Mouse (Mus musculus): ENCODE measurements at regions not wholly inside any gene's neighbourhood (a gene's known extent, or its start where the extent isn't known, plus 50 kb on each side); places are given as distances from the start of the nearest gene placed in this dataset.

DNA sequence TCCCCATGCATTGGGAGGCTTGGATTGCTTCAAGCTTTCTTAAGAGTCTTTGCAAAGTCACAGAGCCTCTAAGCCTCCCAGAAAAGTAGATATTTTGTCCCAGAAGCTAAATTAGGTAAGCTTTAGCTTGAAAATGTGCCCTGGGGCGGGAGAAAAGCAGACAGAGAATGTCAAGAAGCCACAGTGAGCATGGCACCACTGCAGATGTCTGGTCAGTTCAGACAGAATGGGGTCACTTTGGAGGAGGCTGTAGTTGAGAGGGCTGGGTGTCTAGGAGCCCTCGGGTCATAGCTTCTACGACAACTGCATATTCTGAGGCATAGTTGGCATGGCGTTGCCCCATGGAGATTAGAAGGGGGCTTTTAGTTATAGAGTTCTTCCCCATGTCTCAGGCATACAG lies 328.6 kb upstream of the Npvf start:
- no peak overlapping the region for H3K4me2 ChIP-seq
- H3K36me3 ChIP-seq (replicated peaks) = no peaks in the 10 kb centered on the region
- H3K9me3 ChIP-seq = no peaks in the 10 kb centered on the region
- peaks cover 37% of the 10 kb centered on the region for H3K4me1 ChIP-seq
- 0 out of 2 replicates have a peak overlapping the region, but pooled peaks have one; percentile 1 for H3K27ac ChIP-seq
- 71% methylated on average over 4 of the region's 4 CpGs for WGBS
- ATAC-seq (replicated peaks) = no peak
- no peaks in the 10 kb centered on the region for H3K27me3 ChIP-seq (replicated peaks)
- no peak overlapping the region for H3K9ac ChIP-seq
- no peak overlapping the region for H3K4me3 ChIP-seq

DNA sequence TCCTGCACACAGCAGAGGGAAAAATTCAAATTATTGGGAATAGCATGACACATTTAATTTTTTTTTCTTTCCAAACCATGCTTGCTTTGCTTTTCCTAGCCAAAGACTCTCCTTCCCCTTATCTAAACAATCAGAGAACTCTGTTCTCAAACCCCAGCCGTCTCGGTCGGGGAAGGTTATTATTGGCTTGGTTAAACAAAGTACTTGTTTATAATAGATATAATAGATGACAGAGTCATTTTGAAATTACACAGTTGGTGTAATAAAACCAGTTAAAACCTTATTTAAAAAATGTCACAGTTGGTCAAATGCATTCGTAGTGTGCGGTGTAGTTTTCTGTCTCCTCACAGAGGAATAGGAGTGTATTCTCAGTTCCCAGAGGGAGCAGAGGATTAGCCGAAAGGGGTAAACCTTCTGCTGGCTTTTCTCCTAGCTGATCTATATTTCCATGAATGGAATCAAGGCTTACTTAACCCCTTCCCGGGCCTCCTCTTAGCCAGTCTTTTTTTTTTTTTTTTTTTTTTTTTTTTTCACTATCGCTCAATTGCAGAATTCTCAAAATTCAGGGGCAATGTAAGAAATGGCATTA lies 329.4 kb upstream of the Npvf start:
- H3K4me3 ChIP-seq = no peak overlapping the region
- no peak overlapping the region for H3K9ac ChIP-seq
- ATAC-seq (replicated peaks) = no peak
- no peaks in the 10 kb centered on the region for H3K36me3 ChIP-seq (replicated peaks)
- H3K4me2 ChIP-seq = no peak overlapping the region
- H3K9me3 ChIP-seq = no peaks in the 10 kb centered on the region
- no peak overlapping the region for H3K27ac ChIP-seq
- WGBS = 19% methylated on average over 8 of the region's 8 CpGs
- no peaks in the 10 kb centered on the region for H3K27me3 ChIP-seq (replicated peaks)
- peaks cover 37% of the 10 kb centered on the region for H3K4me1 ChIP-seq

DNA sequence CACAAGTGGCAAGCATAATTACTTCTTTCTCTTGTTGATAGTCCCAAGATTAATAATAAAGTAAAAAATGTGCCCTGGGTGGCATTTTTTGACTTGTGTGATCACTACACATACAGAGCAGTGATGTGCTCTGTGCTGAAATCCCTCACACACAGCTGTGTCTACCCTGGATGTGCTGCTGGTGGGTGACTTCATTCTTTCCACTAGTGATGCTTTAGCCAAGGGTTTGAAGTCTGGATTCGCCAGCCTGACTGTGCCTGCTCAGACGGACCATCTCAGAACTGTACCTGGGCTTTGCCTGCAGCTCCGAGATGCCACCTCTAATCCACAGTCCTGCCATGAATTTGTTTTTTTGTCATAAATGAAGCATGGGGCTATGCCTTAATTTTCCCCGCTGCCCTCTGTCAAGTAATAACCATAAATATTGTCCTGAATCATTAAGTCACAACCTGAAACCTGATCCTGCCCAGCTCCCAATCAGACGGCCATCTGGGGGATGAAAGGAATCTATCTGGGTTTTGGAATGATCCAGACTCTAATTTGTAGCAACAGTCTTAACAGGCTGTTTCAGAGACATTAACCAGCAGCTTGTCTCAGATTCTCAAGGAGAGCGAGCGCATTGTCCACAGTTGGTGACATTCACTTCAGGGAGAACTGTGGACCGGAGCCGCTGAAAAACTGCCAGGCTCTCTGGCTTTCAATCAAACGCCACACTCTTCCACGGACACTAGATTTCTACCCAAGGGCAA lies 330.1 kb upstream of the Npvf start:
- Histone ChIP-seq H3K9me3 (no peaks in the 10 kb centered on the region), H3K4me1 (peaks cover 37% of the 10 kb centered on the region), H3K27ac (peak overlapping the region; percentile 31; the same call in 1 of the 2 replicates), H3K27me3 (replicated peaks) (no peaks in the 10 kb centered on the region), H3K4me2 (no peak overlapping the region), H3K9ac (no peak overlapping the region), H3K4me3 (no peak overlapping the region), H3K36me3 (replicated peaks) (no peaks in the 10 kb centered on the region)
- no peak for ATAC-seq (replicated peaks)
- 40% methylated on average over 11 of the region's 11 CpGs for WGBS

DNA sequence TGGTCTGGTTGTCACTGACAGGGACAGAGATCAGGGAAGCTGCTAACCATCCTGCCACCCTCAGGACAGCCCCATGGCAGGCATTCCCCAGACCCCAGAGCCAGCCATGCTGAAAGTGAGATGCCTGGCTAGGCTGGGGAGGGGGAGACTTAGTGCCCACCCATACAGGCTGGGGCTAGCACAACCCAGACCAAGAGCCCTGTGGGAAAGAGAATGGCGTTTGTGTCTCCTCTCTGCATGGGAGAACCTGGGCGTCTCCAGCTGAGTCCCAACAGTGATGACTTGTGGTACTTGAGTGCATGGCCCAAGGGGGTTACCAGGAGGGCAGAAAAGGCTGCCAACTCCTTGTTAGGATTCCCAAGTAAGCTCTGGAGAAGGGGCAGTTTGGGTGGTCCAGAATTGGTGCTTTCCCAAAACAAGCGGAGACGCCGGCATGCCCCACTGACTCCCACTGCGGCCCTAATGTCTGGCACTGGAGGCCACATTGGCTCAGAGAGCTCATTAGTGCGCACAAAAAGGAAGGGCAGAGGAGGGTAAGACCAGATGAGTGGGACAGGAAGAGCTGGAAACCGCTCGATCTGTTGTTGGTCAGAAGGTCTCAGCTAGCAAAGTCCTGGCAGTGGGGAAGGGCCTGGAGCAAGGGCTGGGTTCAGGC lies 332.2 kb upstream of the Npvf start:
- H3K27me3 ChIP-seq (replicated peaks) = no peaks in the 10 kb centered on the region
- no peaks in the 10 kb centered on the region for H3K9me3 ChIP-seq
- H3K27ac ChIP-seq = 0 out of 2 replicates have a peak overlapping the region, but pooled peaks have one; percentile 20
- no peaks in the 10 kb centered on the region for H3K36me3 ChIP-seq (replicated peaks)
- H3K9ac ChIP-seq = no peak overlapping the region
- peaks cover 37% of the 10 kb centered on the region for H3K4me1 ChIP-seq
- no peak for ATAC-seq (replicated peaks)
- no peak overlapping the region for H3K4me2 ChIP-seq
- H3K4me3 ChIP-seq = no peak overlapping the region
- WGBS = 71% methylated on average over 9 of the region's 9 CpGs

DNA sequence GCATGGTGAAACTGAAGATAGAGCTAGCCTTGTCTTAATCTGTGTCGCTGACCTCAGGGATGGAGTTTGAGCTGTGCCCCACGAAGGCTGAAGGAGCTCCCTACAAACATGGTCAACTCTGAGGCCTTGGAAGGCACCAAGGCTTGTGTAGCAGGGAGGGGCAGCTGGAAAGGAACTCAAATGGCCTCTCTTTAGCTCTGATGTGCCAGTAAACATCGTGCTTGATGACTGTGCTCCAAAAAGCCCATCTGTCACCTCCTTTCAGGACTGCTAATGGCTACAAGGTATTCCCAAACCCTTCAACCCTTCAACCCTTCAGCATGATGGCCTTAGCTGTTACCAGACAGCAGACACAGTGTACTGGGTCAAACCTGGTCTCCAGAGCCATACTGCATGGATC lies 334.3 kb upstream of the Npvf start:
- H3K27ac ChIP-seq = no peak overlapping the region
- 80% methylated on average over 3 of the region's 3 CpGs for WGBS
- H3K9ac ChIP-seq = no peak overlapping the region
- H3K4me3 ChIP-seq = no peak overlapping the region
- peaks cover 23% of the 10 kb centered on the region for H3K4me1 ChIP-seq
- H3K36me3 ChIP-seq (replicated peaks) = no peaks in the 10 kb centered on the region
- no peak overlapping the region for H3K4me2 ChIP-seq
- H3K9me3 ChIP-seq = no peaks in the 10 kb centered on the region
- no peak for ATAC-seq (replicated peaks)
- H3K27me3 ChIP-seq (replicated peaks) = no peaks in the 10 kb centered on the region

DNA sequence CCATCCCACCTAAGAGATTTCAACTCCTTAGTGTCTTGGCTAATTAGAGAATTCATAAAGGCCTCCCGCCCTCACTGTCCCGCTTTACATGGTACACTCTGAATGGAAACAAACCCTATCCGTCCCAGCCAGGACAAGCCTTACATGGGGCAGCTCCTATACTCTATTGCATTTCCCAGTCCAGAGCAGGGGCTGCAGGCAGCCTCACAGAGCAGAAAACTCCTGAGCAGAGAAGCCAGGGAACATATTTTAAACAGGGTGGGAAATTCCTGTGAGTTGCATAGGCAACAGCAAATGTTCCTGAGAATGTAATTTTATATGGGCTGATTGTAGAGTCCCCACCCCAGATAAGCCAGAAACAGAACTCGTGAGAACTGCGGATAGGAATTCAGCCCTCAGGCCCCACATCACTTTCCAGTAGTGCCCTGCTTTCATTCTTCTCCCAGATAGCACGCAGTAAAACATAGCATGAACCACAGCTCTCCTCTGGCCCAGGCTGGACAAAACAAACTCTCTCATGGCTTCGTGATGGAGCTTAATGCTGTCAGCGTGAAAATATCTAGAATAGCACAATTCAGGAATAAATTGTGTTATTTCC lies 337.4 kb upstream of the Npvf start:
- Histone ChIP-seq H3K9me3 (no peaks in the 10 kb centered on the region), H3K27me3 (replicated peaks) (no peaks in the 10 kb centered on the region), H3K9ac (no peak overlapping the region), H3K4me3 (no peak overlapping the region), H3K36me3 (replicated peaks) (no peaks in the 10 kb centered on the region), H3K4me1 (no peaks in the 10 kb centered on the region), H3K27ac (no peak overlapping the region), H3K4me2 (no peak overlapping the region)
- 81% methylated on average over 8 of the region's 8 CpGs for WGBS
- ATAC-seq (replicated peaks) = no peak

DNA sequence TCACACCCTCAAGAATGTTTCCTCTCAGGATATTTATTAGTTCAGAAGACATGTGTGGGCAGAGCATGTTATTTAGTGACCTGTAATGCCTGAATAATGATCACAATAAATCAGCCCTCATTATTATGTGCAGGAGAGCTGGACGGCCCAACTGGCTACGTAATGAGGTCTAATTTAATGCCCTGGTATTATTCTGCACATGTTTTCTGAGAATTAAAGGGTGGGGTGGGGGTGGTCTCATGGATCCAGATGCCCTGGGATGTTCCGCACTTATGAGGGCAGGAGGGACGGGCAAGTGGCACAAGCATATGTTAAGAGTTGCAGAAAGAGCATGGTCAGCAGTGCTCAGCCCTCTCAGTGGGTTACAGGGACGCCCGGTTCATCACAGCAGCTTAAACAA lies 339.7 kb upstream of the Npvf start:
- ATAC-seq (replicated peaks) = no peak
- Histone ChIP-seq H3K4me1 (no peaks in the 10 kb centered on the region), H3K9ac (no peak overlapping the region), H3K36me3 (replicated peaks) (no peaks in the 10 kb centered on the region), H3K27me3 (replicated peaks) (no peaks in the 10 kb centered on the region), H3K4me2 (no peak overlapping the region), H3K27ac (no peak overlapping the region), H3K9me3 (no peaks in the 10 kb centered on the region), H3K4me3 (no peak overlapping the region)
- WGBS = 59% methylated on average over 6 of the region's 6 CpGs

DNA sequence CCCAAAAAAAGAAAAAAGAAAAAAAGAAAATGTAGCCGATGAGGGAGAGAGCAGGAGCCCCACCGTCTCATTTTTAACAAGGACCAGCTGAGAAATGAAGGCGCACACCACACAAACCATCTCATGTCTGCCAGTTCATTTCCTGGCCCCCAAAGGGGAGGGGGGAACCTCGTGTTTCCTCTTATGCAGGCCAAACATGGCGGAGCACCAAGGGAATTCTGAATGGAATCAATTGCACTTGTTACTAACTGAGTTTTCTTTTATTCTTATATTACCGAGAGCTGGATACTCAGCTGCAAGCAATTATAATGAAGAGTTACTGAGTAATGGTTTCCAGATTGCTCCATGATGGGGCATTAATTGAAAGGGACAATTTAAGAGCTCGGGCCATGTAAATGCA lies 348.5 kb upstream of the Npvf start:
- no peak for ATAC-seq (replicated peaks)
- no peak overlapping the region for H3K9ac ChIP-seq
- no peak overlapping the region for H3K27ac ChIP-seq
- no peak overlapping the region for H3K4me3 ChIP-seq
- H3K9me3 ChIP-seq = no peaks in the 10 kb centered on the region
- no peaks in the 10 kb centered on the region for H3K36me3 ChIP-seq (replicated peaks)
- peaks cover 12% of the 10 kb centered on the region for H3K4me1 ChIP-seq
- no peak overlapping the region for H3K4me2 ChIP-seq
- no peaks in the 10 kb centered on the region for H3K27me3 ChIP-seq (replicated peaks)
- WGBS = 63% methylated on average over 7 of the region's 7 CpGs

DNA sequence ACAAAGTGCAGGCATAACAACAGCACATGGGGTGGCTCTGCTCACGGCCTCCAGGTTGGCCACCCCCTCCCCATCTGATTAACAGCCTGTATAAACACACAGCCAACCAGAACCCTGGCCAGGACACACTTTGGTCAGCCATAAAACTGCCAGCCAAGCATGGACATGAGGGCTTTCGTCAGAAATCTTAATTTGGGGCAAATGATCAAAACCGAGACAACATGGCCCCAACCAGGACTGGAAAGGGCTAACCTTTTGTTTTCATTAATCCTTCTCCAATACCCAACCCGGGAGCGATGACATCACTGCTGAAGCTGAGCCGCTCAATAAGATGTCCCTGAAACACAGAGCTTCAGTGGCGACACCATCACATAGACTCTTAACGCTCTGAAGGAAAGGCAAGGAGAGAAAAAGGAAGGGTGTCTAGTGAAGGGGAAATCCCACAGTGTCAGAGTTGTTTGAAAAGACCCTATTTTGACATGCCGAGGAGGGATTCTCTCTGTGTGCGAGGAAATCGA lies 351.9 kb upstream of the Npvf start:
- Histone ChIP-seq H3K9me3 (no peaks in the 10 kb centered on the region), H3K9ac (no peak overlapping the region), H3K4me3 (no peak overlapping the region), H3K4me2 (0 out of 2 replicates have a peak overlapping the region, but pooled peaks have one; percentile 13), H3K27ac (peak overlapping the region; percentile 57), H3K4me1 (peaks cover 14% of the 10 kb centered on the region), H3K36me3 (replicated peaks) (no peaks in the 10 kb centered on the region), H3K27me3 (replicated peaks) (no peaks in the 10 kb centered on the region)
- 15% methylated on average over 11 of the region's 11 CpGs for WGBS
- ATAC-seq (replicated peaks) = peak; percentile 72; the same call in 1 of the 2 replicates

DNA sequence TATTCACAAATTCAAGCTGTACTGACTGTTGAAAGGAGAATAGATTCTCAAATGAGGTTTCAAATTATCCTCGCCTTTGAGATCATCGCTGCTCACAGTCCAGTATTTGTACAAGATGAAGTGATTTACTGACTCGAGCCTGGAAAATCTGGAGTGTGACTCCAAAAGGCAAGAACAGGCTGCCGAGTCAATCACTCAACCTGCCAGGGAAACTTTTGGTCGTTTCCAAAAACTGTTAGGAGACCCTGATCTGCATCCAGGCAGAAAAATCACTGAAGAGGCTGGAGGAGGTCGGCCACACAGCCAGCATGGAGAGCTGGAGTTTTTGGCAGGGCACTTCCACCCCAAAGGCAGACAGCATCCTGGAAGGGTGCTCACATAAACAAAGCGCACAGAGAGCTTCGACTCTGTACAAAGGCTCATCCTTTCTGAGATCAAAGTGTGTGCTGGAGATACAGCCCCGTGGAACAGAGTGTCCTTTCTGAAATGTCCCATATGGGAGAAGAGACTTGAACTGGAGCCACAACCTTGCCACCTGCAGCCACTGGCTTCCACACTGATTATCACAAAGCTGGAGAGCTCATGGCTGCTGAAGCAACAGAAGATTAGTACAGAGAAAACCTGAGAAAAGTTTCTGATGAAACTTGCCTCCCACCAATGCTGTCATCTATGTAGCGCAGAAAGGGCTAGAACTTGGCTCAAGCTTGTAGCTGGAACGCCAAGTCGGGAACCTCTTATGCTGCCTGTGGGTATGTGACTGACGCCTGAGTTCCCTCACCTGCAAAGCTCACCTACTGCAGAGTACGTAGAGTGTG lies 355.5 kb upstream of the Npvf start:
- H3K9ac ChIP-seq = no peak overlapping the region
- H3K27ac ChIP-seq = no peak overlapping the region
- no peaks in the 10 kb centered on the region for H3K27me3 ChIP-seq (replicated peaks)
- peaks cover 14% of the 10 kb centered on the region for H3K4me1 ChIP-seq
- H3K9me3 ChIP-seq = no peaks in the 10 kb centered on the region
- no peaks in the 10 kb centered on the region for H3K36me3 ChIP-seq (replicated peaks)
- no peak overlapping the region for H3K4me3 ChIP-seq
- ATAC-seq (replicated peaks) = no peak
- whole genome bisulfite sequencing = 72% methylated on average over 14 of the region's 14 CpGs
- H3K4me2 ChIP-seq = no peak overlapping the region

DNA sequence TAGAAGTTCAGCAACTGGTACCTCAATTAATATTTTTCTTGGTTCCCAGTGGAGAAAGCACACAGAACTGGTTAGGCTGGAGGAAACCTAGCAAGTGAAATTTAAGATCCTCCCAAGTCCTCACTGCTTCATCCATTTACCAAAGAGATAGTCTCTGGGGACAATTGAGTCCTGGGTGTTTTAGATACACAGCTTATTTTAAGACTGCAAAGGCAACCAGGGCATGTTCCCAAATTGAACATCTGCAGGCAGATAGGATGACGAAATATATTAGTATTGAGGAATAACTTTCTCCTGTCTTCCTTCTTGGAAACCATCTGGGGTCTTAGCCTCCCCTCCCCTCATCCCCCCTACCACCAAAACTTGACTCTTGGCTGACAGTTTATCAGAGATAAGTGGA lies 356.3 kb upstream of the Npvf start:
- peaks cover 14% of the 10 kb centered on the region for H3K4me1 ChIP-seq
- H3K4me2 ChIP-seq = no peak overlapping the region
- no peaks in the 10 kb centered on the region for H3K27me3 ChIP-seq (replicated peaks)
- no peak overlapping the region for H3K4me3 ChIP-seq
- H3K9me3 ChIP-seq = no peaks in the 10 kb centered on the region
- no peaks in the 10 kb centered on the region for H3K36me3 ChIP-seq (replicated peaks)
- no peak overlapping the region for H3K9ac ChIP-seq
- no peak overlapping the region for H3K27ac ChIP-seq
- no peak for ATAC-seq (replicated peaks)
- 100% methylated on average over 1 of the region's 1 CpGs for WGBS

All from midbrain, embryonic 15.5 days (tissue).